Mouse (Mus musculus): ENCODE measurements around the gene Fndc8.
"Not testable (repeated sequence)": the region's sequence is repeated elsewhere in the genome, so short reads cannot be mapped to it uniquely, and the experiment has no call there.

The Fndc8 gene

DNA sequence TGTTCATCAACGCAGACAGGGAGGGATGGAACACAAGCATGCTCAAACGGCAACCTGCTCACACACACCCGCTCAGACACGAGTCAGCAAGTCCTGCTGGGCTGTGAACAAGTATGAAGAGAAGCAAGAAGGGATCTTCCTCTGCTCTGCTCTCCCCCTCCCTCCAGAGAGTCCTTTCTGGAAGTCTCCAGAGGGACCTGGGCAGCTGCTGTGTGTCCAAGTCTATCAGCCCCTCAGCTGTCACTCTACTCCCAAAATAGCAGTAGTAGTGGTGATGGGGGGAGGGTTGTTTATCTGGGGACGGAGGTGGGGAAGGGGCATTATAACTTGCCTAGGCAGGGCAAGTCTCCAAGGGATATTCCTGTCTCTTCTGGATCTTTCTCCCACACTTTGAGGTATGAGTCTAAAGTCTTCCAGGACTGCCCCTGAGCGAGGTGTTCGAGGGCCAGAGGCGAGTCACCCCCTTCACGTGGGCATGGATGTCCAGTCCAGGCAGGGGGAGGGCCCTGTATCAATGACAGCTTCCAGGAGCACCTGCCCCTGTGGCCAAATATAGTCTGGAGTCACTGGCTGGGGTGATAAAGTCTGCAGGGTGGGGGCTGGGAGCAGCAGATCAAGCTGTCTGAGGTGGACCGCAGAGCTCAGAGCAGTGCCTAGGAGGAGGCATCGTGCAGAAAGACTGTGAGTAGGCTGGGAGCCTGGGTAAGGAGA, 18.9 kb downstream of the Fndc8 start:
- DNase-seq (ENCODE audit: extremely low read depth, low read depth), result no peak

GRCm38 (mm10) chr11:82914711-82915352, 22.9 kb downstream of the Fndc8 start:
- DNase-seq (ENCODE audit: extremely low read depth, low read depth), result no peak

DNA sequence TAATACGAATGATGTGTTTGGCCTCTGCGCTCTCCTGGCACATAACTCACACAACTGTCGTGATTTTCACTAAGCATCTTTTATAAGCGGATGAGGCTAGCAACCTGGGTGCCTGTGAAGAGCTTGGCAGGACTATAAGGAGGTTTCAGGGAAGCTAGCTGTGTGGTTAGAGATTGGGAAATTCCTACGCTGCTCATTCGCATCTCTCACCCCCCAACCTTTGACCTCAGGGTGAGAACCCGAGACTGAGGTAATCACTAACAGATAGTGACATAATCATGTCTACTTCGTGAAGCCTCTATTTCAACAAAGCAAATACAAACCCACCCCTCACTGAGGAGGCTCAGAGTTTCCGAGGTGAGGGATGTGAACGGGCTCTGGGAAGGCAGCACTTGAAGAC, 28.8 kb downstream of the Fndc8 start:
- no peak for DNase-seq (ENCODE audit: extremely low read depth, low read depth)

DNA sequence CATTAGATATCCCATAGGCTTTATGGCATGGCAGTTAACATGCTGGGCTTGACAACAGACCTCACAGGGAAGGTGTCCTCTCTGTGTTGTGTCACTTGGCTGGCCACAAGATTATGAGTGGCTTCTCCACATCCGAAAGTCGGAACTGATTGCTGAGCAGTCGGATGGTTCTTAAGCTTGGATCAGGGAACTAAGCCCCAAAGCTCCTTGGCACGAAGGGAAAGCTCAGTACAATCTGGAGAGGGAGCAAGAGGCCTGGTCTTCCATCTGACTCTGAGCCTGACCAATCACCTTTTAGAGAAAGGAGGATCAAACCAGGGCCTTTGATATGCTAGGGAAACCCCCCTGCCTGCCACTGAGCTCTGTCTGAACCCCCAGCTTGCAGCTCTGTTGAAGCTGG, 29.8 kb downstream of the Fndc8 start:
- DNase-seq (ENCODE audit: extremely low read depth, low read depth), result no peak

DNA sequence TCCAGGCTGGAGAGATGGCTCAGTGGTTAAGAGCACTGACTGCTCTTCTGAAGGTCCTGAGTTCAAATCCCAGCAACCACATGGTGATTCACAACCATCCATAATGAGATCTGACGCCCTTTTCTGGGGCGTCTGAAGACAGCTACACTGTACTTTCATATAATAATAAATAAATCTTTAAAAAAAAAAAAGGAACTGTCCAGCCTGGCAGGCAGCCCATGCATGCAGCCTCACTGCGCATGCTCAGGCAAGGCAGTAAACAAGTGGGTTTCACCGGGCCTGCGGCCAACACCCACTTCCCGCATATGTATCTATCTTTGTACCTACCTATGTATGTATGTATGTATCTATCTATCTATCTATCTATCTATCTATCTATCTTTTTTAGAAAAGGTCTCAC, 32.0 kb downstream of the Fndc8 start:
- not testable (repeated sequence) for DNase-seq (ENCODE audit: extremely low read depth, low read depth)

- no peak for DNase-seq (ENCODE audit: extremely low read depth, low read depth)
Measured at GRCm38 (mm10) chr11:82928897-82929632, 37.1 kb downstream of the Fndc8 start.

DNA sequence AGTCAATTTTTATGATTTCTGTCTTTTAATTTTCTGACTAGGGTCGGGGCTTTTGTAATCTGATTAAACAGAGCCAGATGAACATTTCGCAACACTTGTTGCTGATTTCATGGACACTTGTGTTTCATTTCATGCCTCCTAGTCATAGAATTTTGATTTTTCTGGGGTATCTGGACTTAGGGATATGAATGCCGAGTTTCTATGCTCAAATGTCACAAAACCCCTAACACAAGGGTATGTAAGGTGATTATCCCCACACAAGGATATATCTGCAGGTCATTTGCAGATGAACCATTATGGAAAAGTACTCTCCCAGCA, 37.7 kb downstream of the Fndc8 start:
- DNase-seq (ENCODE audit: extremely low read depth, low read depth), result no peak

DNA sequence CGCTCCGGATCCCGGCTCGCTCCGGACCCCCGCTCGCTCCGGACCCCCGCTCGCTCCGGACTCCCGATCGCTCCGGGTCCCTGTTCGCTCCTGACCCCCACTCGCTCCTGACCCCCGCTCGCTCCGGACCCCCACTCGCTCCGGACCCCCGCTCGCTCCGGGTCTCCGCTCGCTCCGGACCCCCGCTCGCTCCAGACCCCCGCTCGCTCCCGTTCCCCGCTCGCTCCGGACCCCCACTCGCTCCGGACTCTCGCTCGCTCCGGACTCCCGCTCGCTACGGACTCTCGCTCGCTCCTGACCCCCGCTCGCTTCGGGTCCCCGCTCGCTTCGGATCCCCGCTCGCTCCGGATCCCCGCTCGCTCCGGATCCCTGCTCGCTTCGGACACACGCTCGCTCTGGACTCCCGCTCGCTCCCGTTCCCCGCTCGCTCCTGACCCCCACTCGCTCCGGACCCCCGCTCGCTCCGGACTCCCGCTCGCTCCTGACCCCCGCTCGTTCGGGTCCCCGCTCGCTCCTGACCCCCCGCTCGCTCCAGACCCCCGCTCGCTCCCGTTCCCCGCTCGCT, 38.5 kb downstream of the Fndc8 start:
- not testable (repeated sequence) for DNase-seq (ENCODE audit: extremely low read depth, low read depth)

DNA sequence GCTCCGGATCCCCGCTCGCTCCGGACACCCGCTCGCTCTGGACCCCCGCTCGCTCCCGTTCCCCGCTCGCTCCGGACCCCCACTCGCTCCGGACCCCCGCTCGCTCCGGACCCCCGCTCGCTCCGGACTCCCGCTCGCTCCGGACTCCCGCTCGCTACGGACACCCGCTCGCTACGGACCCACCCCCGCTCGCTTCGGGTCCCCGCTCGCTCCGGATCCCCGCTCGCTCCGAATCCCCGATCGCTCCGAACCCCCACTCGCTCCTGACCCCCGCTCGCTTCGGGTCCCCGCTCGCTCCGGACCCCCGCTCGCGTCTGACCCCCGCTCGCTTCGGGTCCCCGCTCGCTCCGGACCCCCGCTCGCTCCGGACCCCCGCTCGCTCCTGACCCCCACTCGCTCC, 39.2 kb downstream of the Fndc8 start:
- DNase-seq (ENCODE audit: extremely low read depth, low read depth), result not testable (repeated sequence)

DNA sequence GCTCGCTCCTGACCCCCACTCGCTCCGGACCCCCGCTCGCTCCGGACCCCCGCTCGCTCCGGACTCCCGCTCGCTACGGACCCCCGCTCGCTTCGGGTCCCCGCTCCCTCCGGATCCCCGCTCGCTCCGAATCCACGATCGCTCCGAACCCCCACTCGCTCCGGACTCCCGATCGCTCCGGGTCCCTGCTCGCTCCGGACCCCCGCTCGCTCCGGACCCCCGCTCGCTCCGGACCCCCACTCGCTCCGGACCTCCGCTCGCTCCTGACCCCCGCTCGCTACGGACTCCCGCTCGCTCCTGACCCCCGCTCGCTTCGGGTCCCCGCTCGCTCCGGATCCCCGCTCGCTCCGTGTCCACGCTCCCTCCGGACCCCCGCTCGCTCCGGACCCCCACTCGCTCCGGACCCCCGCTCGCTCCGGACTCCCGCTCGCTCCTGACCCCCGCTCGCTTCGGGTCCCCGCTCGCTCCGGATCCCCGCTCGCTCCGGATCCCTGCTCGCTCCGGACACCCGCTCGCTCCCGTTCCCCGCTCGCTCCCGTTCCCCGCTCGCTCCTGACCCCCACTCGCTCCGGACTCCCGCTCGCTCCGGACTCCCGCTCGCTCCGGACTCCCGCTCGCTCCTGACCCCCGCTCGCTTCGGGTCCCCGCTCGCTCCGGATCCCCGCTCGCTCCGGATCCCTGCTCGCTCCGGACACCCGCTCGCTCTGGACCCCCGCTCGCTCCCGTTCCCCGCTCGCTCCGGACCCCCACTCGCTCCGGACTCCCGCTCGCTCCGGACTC, 39.9 kb downstream of the Fndc8 start:
- not testable (repeated sequence) for DNase-seq (ENCODE audit: extremely low read depth, low read depth)

GRCm38 (mm10) chr11:82933186-82933585, 41.3 kb downstream of the Fndc8 start:
- DNase-seq (ENCODE audit: extremely low read depth, low read depth), result no peak

DNA sequence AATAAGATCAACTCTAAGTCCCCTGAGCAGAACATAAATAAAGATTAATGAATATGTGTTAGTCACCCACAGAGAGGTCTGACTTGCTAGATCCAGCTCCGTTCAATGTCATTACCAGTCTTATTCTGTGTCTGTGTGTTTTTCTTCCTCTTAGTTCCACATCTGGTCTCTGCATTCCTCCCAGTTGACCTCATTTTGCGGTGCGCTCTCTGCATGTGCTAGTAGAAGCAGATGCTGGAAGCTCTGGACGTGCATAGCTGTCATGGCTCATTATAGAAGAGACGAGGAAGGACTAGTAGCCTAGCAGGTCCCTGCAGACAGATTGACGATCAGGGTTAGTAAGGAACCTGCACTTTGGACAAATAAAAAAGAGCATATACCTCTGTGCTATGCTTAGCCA, 51.4 kb downstream of the Fndc8 start:
- DNase-seq (ENCODE audit: extremely low read depth, low read depth), result no peak

GRCm38 (mm10) chr11:82945636-82946035, 53.7 kb downstream of the Fndc8 start:
- DNase-seq (ENCODE audit: extremely low read depth, low read depth), result no peak

GRCm38 (mm10) chr11:82947457-82947856, 55.5 kb downstream of the Fndc8 start:
- no peak for DNase-seq (ENCODE audit: extremely low read depth, low read depth)

DNA sequence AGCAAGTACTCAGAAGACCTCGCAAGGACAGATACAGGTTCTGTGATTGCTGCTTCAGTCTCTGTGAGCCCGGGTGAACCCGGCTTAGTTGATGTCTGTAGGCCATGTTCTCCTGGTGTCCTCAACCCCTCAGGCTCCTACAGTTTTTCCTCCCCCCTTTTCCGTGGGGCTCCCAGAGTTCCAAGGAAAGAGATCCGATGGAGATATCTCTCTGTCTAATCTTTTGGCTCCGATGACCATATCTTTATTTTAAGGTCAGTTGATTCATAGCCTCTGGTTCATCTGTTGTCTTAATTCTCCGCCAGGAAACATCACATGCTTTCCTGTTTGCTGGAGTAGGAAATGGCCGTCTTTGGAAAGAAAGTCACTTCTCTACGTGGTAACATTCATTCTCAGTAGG, 57.1 kb downstream of the Fndc8 start:
- DNase-seq (ENCODE audit: extremely low read depth, low read depth), result no peak

Measured in MEL-GATA-1-ER (cell line).